Mouse (Mus musculus) embryo, embryonic 10.5 days (tissue): ENCODE measurements at regions not wholly inside any gene's neighbourhood (a gene's known extent, or its start where the extent isn't known, plus 50 kb on each side); places are given as distances from the start of the nearest gene placed in this dataset.
A peak's percentile ranks its signal among the peaks of the same experiment; 100 is the strongest.

Source experiments
- DNase-seq: peaks from one replicate; pipeline ENCODE4 v3.0.0-alpha.2; 2015; ENCODE audit warnings: low spot score

DNA sequence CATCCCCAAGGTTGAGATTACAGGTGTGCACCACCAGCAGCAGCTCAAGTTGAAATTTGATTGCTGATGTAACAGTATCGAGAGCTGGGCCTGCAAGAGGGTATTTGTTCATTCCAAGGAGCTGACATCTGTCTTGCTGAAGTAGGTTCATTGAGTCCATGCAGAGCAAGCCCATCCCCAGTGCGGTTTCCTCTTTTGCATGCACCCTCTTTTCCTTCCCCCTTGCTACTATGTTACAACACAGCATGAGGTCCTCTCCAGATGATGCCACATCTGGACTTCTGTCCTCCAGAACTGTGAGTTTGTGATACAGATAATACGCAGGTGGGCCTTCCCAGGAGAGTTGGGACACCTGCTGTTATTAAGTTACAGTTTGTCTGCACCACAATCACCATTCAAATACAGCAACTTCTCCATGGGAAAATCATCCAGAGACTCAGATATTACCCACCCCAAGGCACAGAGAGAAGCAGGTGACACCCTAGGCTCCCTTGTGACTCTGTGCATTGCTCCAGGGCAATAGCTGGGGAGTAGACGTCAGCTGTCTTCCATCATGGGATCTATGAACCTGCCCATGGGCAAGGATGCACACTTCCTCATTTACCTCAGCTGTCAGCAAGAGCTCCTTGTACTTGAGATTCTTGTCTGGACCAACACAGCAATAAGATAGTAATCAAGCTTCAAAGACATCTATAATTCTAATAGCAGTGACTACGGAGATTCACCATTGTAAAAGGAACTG lies 137.8 kb downstream of the Ets2 start:
- no peak for DNase-seq

DNA sequence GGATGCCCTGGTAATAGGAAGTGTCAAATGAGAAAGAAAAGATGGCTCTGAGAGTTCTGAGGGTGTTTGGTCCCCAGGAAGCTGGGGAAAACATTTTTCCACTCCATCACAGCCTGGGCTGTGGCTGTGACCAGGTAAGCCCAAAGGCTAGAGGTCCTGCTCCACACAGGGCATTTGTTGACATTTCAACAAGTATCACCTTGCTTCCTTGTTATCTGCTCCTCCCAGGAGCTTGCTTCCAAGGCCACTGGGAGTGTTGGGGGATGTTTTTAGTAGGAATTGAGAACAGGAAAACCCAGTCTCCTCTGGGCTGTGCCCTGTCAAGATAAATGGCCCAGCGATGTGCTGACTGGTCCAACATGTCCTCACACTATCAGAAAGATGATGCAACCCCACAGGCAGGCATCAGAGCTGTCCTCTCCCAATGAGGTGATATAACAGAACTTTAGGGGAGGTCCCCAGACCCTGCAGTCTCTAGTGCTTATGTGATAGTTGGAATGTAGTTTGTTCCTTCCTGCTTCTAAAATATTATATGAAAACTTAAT lies 137.1 kb downstream of the Ets2 start:
- DNase-seq: no peak

DNA sequence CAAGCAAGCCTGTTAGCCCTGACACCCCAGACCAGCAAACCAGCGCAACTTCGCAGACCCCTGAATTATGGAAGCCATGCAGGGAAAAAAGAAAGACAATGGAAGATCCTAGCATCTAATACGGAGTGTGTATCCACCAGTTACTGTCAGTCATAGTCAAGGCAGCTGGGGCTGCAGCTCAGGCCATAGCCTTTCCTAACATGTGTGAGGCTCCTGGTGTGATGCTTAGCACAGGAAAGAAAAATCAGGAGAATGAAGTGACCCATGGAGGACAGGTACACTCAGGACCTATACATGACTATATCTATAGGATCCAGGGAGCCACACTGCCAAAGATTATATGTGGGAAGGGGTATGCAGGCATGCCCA lies 136.6 kb downstream of the Ets2 start:
- no peak for DNase-seq

DNA sequence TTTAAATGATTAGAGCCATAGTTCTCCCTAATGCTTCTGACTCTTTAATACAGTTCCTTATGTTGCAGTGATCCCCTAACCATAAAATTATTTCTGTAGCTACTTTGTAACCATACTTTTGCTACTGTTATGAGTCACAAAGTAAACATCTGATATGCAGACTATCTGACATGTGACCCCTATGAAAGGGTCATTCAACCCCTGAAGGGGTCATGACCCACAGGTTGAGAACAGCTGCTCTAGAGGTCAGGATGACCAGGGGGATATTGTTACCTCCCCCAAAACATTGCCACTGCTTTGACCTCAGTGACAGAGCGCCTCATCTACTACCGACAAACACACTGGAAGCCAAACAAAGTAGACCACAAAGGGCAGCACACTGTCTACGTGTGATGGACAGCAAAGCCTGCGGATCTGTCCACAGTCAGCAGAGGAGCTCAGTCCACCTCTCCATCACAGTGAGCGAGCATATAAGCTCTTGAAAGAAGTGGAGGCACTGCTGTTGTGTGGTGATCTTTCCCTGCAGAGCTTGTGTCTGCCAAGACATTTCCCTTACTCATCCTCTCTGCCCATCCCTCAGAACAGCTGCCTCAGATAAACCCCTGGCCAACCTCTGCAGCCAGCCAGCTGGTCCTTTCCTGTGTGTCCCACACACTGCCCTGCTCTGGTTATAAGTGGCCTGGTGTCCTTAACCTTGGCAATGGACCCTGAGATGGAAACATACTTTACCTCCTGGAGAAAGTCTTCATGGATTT lies 136.0 kb downstream of the Ets2 start:
- no peak for DNase-seq

DNA sequence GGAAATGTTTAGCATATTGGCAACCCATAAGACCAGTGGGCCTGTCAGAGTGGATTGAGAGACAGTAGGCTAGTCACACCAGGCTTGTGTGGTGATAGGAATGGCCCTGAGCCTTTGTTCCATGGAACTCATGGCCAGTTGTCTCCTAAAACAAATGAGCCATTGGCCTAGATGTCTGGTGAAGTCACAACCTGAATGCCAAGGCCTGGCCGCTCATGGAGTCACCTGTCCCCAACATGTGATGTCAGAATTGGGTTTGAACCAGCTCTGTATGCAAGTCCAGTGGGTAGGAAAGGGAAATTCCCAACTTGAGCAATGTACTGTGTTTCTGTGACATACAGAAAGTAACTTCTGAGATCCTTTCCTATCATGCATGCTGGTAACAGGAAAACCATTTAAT lies 134.1 kb downstream of the Ets2 start:
- no peak for DNase-seq

DNA sequence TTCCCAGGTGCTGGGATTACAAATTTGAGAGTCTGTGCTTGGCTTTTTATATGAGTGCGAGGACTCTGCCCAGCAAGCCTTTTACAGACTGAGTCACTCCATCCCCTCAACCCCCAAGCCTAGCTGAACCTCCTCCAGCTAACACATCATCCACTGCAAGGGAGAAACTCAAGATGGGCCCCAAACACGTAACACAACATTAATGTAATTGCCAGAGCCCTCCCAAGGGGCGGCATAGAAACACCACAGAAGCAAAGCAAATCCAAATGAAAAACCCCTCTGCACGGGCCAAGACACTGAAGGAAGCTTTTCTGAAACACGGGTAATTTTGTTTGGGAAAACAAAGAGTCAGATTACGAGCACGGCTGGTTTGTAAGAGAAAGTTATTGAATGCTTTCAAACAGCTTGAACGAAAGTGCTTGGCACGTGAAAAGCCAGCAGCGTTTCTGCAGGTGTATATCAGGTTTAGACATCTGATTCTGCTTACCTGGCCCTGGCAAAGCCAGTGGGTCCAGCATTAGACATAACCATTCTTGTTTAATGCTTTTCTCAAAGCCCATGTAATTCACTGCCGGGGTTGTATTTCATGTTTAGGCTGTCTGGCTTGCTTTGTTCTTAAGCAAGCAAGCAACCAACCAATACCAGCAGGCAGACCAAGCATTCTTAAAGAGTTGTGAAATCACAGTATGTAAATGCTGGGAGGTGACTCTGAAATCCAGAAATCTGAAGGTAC lies 132.8 kb downstream of the Ets2 start:
- no peak for DNase-seq

DNA sequence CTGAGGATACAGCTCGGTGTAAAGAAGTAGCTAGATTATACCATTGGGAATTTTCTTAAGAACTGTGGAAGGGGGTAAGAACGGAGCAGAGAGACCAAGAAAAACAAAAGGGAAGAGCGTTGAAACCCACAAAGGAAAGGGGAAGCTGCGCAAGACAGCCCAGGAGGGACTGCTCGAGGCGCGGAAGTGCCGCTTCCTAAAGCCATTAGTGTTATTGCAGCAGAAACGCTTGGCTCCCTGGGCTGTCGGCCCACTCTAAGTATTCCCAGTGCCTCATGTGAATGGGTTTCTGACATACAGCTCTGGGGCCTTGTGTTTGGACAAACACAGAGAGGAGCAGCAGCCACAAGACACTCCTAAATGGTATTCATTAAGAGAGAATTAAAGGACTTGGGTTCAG lies 131.6 kb downstream of the Ets2 start:
- DNase-seq: no peak

DNA sequence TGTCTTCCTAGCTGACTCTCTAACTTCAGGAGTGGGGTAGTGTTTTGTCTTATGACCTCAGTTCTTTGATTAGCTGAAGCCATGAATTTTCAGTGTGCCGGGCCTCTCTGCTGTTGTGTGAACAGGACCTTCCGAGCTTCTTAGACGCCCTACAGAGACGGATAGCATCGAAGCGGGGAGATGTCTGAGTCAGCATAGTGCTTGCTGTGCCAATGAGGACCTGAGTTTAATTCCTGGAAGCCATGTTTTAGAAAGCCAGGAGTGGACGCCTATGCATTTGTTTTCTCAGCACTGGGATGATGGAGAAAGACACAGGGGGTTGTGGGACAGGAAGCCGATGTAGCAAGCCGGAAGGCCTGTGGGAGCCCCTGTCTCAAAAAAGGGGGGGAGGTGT lies 130.5 kb downstream of the Ets2 start:
- DNase-seq: no peak

DNA sequence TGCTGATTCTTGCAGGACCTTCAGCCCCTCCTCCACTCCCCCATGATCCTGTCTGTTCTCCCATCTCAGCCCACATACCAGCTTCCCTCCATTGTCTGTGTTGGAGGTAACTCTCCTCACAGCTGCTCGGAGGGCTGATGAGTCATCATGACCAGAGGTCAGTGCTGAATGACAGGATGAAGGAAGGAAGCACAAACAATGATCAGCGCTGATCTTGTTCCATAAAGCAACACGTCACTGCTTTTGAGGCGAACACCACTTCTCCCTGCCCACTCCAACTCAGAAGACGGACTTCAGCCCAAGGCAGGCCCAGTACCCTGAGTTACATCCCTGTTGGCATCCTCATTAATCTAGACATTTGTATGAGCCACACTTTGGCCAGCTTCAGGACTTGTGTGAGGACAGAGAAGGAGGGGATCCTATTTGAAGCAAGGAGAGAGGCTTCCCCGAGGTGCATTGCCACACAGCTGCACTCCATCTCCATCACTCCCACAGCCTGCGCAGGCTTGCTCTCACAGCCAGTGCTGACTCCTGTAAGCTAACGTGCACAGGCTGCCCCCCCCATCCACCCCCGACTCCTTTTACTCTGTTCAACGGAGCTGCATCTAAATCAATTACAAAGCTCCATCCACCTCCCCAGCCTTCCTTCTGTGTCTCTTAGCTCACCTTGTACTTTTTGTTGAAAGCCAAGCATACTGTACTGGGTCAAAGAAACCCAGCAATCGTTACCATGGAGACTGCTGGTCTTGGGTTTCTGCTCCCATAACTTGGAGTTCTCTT lies 129.9 kb downstream of the Ets2 start:
- DNase-seq: peak; percentile 50

DNA sequence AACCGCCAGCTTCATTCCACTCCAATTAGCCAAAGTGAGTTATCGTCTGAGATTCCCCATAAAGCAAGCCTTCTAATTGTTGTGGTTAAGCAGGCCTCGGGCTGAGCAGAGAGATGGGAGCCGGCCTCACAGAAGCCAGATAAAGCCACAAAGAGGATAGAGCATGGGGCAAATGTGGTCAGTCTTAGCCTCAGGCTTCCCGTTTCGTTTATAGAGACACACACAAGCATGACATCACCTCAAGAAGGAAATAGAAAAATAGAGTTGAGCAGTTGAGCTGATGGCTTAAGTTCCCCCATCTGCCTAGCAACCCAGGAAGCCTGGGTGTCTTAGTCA lies 125.5 kb downstream of the Ets2 start:
- DNase-seq: no peak

DNA sequence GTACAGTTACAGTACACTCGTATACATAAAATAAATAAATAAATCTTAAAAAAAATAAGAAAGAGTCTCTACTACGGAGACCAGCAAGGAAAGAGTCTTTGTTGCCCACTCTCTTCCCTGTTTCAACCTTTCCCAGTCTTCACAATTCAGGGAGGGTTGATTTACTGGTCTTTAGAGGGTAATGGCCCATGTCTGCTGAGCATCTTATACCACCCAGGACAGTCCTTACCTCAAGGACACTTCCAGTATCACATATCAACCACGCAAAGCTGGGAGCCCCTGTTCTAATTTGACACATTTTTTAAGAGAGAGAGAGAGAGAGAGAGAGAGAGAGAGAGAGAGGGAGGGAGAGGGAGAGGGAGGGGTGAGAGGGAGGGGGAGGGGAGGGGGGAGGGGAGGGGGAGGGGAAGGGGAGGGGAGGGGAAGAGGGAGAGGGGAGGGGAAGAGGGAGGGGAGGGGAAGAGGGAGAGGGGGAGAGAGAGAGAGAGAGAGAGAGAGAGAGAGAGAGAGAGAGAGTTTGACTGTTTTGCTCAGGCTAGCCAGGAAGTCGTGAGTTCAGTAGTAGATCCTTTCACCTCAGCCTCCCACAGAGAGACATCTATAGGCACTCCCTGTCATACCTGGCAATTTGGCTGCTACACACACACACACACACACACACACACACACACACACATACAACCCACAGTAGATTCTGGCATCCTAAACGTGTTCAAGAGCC lies 125.0 kb downstream of the Ets2 start:
- DNase-seq: no peak

DNA sequence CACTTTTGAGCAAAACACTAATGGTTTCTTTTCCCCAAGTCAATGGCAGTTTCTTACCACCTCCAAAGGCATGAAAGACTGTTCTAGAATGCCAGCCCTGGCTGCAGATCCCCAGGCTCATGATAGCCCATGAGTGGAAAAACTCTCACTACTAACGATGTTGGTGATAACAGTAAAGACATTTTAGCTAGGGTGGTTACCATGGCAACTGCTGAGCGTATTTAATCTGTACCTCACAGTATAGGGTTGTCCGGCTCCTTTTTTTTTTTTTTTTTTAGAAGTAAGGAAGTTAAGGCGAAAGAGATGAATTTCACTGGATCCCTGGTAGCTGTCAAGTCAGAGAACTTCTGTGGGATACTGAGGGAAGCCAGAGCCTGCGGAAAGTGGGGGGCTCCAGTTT lies 123.8 kb downstream of the Ets2 start:
- DNase-seq: peak; percentile 49

DNA sequence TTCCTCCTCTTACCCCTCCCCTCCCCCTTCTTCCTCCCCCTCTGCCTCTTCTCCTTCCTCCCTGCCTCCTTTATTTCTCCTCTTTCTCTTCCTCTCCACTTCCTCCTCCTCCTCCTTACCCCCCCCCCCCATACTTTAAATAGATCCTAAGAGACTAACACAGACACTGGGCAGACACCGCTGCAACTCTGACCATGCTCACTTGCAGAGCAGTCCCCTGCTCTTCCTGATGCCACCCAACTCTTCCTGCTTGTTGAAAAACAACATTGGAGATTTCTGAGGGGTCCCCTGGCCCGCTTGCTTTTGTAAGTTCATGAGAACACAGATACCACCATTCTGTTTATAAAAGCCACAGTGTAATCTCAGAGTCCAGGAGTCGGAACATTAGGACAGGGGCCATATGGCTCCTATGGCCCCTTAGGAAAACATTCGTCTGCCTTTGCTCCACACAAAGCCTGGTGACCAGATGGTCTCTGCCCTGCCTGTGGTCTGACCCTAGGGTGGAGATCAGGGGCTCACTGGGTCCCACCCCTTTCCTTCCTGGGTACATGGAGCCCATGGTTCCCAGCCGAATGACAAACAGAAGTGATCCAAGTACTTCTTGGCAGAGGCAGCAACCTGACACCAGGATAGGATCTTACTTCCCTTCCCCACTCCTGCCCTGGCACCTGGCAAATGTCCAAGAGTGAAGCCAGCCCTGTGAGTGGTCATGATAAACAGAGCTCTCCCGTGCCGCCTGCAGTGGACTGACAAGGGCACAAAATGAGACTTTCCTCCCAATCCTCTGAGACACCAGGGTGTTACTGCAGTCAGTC lies 123.1 kb downstream of the Ets2 start:
- DNase-seq: peak; percentile 65

DNA sequence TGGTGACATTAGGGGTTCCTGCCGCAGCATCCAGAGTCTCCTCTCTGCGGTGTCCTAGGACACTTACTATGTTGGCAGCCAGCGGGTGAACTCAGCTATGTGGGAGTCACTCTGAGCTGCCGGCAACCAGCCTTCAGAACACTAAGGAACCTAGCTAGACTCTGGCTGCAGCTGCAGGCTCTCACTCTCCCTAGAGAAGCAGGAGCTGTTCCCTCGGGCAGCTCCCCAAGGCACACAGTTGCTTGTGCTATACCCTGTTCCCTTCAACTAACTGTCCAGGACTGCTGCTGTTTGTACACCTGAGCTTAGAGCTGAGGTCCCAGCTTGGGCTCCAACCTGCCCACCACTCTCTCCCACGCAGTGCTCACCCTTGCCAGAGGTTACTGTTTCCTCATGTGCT lies 121.9 kb downstream of the Ets2 start:
- no peak for DNase-seq

DNA sequence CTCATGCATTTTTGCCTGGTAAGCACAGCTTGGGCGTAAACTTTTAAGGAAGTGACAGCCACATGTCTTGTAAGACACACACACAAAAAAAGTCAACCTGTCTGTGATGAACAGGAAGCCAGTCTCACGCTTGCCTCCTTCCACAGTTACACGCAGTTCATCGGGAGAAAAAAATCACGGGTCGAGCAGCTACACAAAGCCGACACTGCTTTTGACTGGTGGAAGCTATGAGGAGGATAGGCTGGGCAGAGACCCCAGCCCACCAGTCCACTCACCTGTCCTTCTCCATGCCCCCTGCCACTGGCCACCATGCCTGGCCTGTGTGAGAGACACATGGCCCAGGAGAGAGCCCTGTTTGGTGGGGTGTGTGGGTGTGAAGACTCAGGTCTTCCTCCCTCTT lies 119.2 kb downstream of the Ets2 start:
- DNase-seq: no peak

DNA sequence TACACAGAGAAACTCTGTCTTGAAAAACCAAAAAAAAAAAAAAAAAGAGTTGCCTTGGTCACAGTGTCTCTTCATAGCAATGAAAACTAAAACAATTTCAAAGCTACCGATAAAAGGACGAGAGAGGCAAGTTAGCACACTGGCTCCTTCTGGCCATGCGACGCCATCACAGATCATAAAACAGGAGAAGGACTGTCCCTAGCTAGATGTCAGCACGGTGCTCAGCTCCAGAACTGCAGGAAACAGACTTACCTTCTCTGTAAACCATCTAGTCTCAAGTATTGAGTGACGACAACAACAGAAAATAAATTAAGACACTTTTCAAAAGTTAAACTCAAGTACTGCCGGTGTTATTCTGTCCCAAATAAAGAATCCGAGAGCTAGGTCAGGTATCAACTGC lies 118.7 kb downstream of the Ets2 start:
- no peak for DNase-seq

DNA sequence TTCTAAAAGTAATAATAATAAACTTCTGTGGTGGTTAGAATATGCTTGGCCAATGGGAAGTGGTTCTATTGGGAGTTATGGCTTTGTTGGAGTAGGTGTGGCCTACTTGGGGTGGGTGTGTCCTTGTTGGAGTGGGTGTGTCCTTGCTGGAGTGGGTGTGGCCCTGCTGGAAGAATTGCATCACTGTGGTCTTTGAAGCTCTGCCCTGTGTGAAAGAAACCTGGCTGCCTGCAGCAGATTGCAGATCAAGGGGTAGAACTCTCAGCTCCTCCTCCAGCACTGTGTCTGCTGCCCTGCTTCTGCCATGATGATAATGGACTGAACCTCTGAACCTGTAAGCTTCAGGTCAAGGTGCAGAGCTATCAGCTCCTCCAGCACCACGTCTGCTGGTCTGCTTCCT lies 118.1 kb downstream of the Ets2 start:
- DNase-seq: no peak

DNA sequence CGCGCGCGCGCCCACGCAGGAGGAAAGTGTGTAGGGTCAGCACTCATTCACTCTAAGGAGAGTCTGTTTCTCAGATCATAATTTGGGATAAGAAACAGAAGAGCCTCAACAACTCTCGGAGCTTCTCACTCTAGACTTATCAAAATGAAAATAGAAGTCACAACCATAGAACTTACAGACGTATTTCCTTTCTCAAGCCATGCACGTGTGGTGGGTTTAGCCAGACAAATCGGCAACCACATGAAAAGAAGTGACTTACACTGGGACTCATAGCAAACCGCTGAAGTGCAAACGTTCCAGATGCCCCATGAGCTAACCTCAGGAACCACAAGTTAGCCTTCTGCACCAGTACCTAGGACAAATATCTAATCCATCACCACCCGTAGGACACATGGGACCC lies 114.1 kb downstream of the Ets2 start:
- no peak for DNase-seq

DNA sequence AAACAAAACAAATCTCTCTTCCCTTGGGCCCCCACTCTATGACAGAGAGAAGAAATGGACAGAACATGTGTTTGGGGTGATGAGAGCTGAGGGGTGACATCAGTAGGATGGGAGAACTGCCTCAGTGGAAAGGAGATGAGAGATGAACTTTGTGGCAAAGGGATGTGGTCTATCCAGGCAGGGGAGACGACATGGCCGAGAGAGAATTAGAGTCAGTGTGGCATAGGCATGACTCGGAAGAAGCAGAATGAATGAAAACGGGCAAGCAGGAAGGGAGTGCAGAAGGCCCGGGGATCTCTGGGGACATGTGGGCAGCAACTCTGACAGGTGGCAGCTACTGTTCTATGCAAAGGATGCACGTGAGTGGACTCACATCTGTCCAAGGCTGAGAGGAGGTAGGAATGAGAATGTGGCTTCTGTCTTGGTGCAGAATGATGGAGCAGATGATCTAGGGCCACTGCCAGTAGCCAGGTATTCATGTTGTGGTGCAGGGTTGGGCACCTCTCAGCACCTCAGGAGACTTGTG lies 113.4 kb downstream of the Ets2 start:
- no peak for DNase-seq

DNA sequence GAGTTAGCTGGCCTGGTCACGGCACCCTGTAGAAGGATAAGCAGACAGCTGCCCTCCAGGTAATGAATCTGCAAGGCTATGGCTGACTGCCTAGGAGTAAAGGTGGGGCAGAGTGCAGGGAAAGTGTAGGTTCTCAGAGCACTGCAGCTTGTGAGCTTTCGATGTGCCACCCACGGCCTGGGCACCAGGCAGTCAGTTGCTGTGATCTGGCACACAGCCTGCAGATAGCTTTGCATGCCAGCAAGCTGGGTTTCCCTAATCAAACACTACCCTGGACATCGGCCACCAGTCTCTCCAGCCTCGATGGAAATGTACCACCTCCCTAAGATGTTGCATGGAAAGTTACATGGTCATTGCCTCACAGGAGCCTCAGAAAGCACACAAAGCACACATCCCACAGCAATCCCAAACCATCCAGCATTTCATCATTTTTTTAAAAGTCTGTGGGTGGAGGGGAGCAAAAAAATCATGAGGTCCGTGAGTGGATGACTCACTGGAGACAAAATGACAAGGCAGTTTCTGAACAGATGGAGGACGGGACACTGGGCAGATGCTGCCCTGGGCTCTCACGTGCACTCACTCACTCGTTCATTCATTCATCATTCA lies 112.7 kb downstream of the Ets2 start:
- no peak for DNase-seq
